ENCODE assay signal across 8 mouse cellular contexts in genomic region chr15:12246360-12247158, GRCm38 (mm10). TPM values are rescaled to one million over a fixed set of nuclear protein-coding genes. Genes with fewer than 3 reads are reported as not detected.
A peak's percentile ranks its signal among the peaks of the same experiment; 100 is the strongest.
DNase-seq lines count a peak whose midpoint lies in the region; ATAC-seq and TF ChIP-seq lines count a peak whose summit lies in the region.

No protein-coding gene starts in this region.

- no peaks in the 10 kb centered on the region for H3K36me3 ChIP-seq in forebrain, embryonic 11.5 days (ENCODE audit: control insufficient read depth, insufficient read depth, low read length)
- peaks cover 2% of the 10 kb centered on the region; the same call in 1 of the 2 replicates for H3K36me3 ChIP-seq in forebrain, embryonic 16.5 days (ENCODE audit: control insufficient read depth, insufficient read depth)
- H3K36me3 ChIP-seq in spleen, adult 2 months (ENCODE audit: control insufficient read depth, insufficient read depth, low read length), result peaks cover 22% of the 10 kb centered on the region
- H3K36me3 ChIP-seq in liver, embryonic 13.5 days, result peaks cover 22% of the 10 kb centered on the region
- H3K36me3 ChIP-seq in stomach, postnatal 0 days (ENCODE audit: control insufficient read depth, insufficient read depth, low read length), result peaks cover 7% of the 10 kb centered on the region

- DNase-seq in forebrain, embryonic 11.5 days (ENCODE audit: low spot score), result no peak
- DNase-seq in spleen, adult 2 months (ENCODE audit: low read depth in 1 of 2, low spot score in 2 of 2), result no peak
- no peak for DNase-seq in spleen, postnatal 14 days (ENCODE audit: low spot score in 2 of 2)
- DNase-seq in liver, embryonic 13.5 days, result peak; percentile 59
- DNase-seq in stomach, postnatal 0 days (ENCODE audit: low spot score), result no peak
- DNase-seq in frontal cortex, adult 2 months (ENCODE audit: extremely low spot score in 1 of 2, low spot score in 1 of 2), result no peak

- no peaks in the 10 kb centered on the region for H3K27me3 ChIP-seq in forebrain, embryonic 11.5 days (ENCODE audit: control insufficient read depth, insufficient read depth, low read length)
- H3K27me3 ChIP-seq in forebrain, embryonic 16.5 days (replicated peaks; ENCODE audit: control insufficient read depth, insufficient read depth, low read length), result no peaks in the 10 kb centered on the region
- H3K27me3 ChIP-seq in spleen, adult 2 months (ENCODE audit: control insufficient read depth, insufficient read depth, low read length), result no peaks in the 10 kb centered on the region
- H3K27me3 ChIP-seq in liver, embryonic 13.5 days, result no peaks in the 10 kb centered on the region
- H3K27me3 ChIP-seq in stomach, postnatal 0 days (ENCODE audit: control insufficient read depth, insufficient read depth, low read length), result no peaks in the 10 kb centered on the region

- no peaks in the 10 kb centered on the region for H3K9me3 ChIP-seq in forebrain, embryonic 11.5 days (ENCODE audit: control insufficient read depth, low read length)
- H3K9me3 ChIP-seq in forebrain, embryonic 16.5 days (ENCODE audit: control insufficient read depth, low read length), result no peaks in the 10 kb centered on the region
- H3K9me3 ChIP-seq in liver, embryonic 13.5 days (replicated peaks), result no peaks in the 10 kb centered on the region
- no peaks in the 10 kb centered on the region for H3K9me3 ChIP-seq in stomach, postnatal 0 days (ENCODE audit: control insufficient read depth, low read length)

- TF ChIP-seq EP300 in stomach, postnatal 0 days (optimal IDR thresholded peaks at IDR 0.05), result no peak

- ATAC-seq in forebrain, embryonic 11.5 days (replicated peaks; ENCODE audit: low FRiP score), result peak; percentile 75
- ATAC-seq in forebrain, embryonic 16.5 days, result no peak
- ATAC-seq in liver, embryonic 13.5 days (ENCODE audit: low read depth), result peak; percentile 80
- 0 out of 2 replicates have a peak, but pooled peaks have one; percentile 42 for ATAC-seq in stomach, postnatal 0 days (ENCODE audit: low FRiP score, low TSS enrichment)
- no peak for ATAC-seq in inflammation-experienced regulatory T-cells, adult 6 months

- TF ChIP-seq CTCF in spleen, adult 2 months (IDR thresholded peaks at IDR 0.05; ENCODE audit: extremely low read depth, insufficient read depth, insufficient read length, insufficient replicate concordance), result no peak
- no peak for TF ChIP-seq CTCF in stomach, postnatal 0 days (IDR thresholded peaks at IDR 0.05; ENCODE audit: low read depth)

- TF ChIP-seq POLR2A in spleen, adult 2 months (IDR thresholded peaks at IDR 0.05; ENCODE audit: low read depth, low read length), result no peak

- H3K4me3 ChIP-seq in forebrain, embryonic 11.5 days (ENCODE audit: low read depth, low read length), result no peak overlapping the region
- no peak overlapping the region for H3K4me3 ChIP-seq in forebrain, embryonic 16.5 days (replicated peaks; ENCODE audit: low read length)
- no peak overlapping the region for H3K4me3 ChIP-seq in spleen, adult 2 months (ENCODE audit: extremely low read depth, insufficient read depth, insufficient read length)
- H3K4me3 ChIP-seq in liver, embryonic 13.5 days (replicated peaks), result no peak overlapping the region
- H3K4me3 ChIP-seq in stomach, postnatal 0 days (ENCODE audit: low read depth, low read length), result no peak overlapping the region

- H3K4me2 ChIP-seq in forebrain, embryonic 11.5 days (ENCODE audit: low read depth, low read length, severe bottlenecking), result no peak overlapping the region
- no peak overlapping the region for H3K4me2 ChIP-seq in forebrain, embryonic 16.5 days (ENCODE audit: low read length)
- H3K4me2 ChIP-seq in liver, embryonic 13.5 days, result peak overlapping the region; percentile 44
- no peak overlapping the region for H3K4me2 ChIP-seq in stomach, postnatal 0 days (replicated peaks; ENCODE audit: low read depth)

- H3K27ac ChIP-seq in forebrain, embryonic 11.5 days (ENCODE audit: low read depth, low read length), result no peak overlapping the region
- no peak overlapping the region for H3K27ac ChIP-seq in forebrain, embryonic 16.5 days (ENCODE audit: low read length)
- 0 out of 2 replicates have a peak overlapping the region, but pooled peaks have one; percentile 9 for H3K27ac ChIP-seq in spleen, adult 2 months (ENCODE audit: insufficient read depth, low read length)
- H3K27ac ChIP-seq in liver, embryonic 13.5 days, result peak overlapping the region; percentile 80
- H3K27ac ChIP-seq in stomach, postnatal 0 days (replicated peaks), result no peak overlapping the region

- no peak overlapping the region for H3K9ac ChIP-seq in forebrain, embryonic 11.5 days (ENCODE audit: low read length)
- no peak overlapping the region for H3K9ac ChIP-seq in forebrain, embryonic 16.5 days (replicated peaks; ENCODE audit: low read depth, low read length)
- H3K9ac ChIP-seq in liver, embryonic 13.5 days, result no peak overlapping the region; the same call in 1 of the 2 replicates
- H3K9ac ChIP-seq in stomach, postnatal 0 days (ENCODE audit: low read length), result no peak overlapping the region

- WGBS in forebrain, embryonic 11.5 days, result 59% methylated on average over 11 of the region's 11 CpGs
- WGBS in forebrain, embryonic 16.5 days, result 55% methylated on average over 11 of the region's 11 CpGs
- whole genome bisulfite sequencing in spleen, adult 2 months, result 85% methylated on average over 11 of the region's 11 CpGs
- 52% methylated on average over 11 of the region's 11 CpGs for WGBS in liver, embryonic 13.5 days (ENCODE audit: insufficient replicate concordance)
- WGBS in stomach, postnatal 0 days, result 70% methylated on average over 11 of the region's 11 CpGs

- no peaks in the 10 kb centered on the region for H3K4me1 ChIP-seq in forebrain, embryonic 11.5 days (replicated peaks; ENCODE audit: control insufficient read depth, insufficient read depth, low read length)
- H3K4me1 ChIP-seq in forebrain, embryonic 16.5 days (replicated peaks; ENCODE audit: control insufficient read depth, insufficient read depth, low read length), result no peaks in the 10 kb centered on the region
- no peaks in the 10 kb centered on the region for H3K4me1 ChIP-seq in spleen, adult 2 months (ENCODE audit: control insufficient read depth, insufficient read depth, insufficient read length)
- peaks cover 30% of the 10 kb centered on the region for H3K4me1 ChIP-seq in liver, embryonic 13.5 days (replicated peaks)
- H3K4me1 ChIP-seq in stomach, postnatal 0 days (replicated peaks; ENCODE audit: control insufficient read depth, insufficient read depth), result no peaks in the 10 kb centered on the region

RNA-seq across cellular contexts. Expression of gene Mtmr12, which starts 41.7 kb away (rescaled TPM):
- polyA plus RNA-seq in forebrain, embryonic 11.5 days (2014; fragmentation: Nextera tagmentation; extraction: Ambion mirVana), result 19.3 and 21.2 TPM in 2 replicates
- polyA plus RNA-seq in forebrain, embryonic 16.5 days (2015; fragmentation: Nextera tagmentation; extraction: Ambion mirVana), result 10.8 and 12.3 TPM in 2 replicates
- polyA plus RNA-seq in spleen, adult 2 months (2012; rRNA removed), result 17.7 and 19.1 TPM in 2 replicates
- polyA plus RNA-seq in liver, embryonic 13.5 days (2015; fragmentation: Nextera tagmentation; extraction: Ambion mirVana), result 6.3 and 8.2 TPM in 2 replicates
- 6.8 and 7.3 TPM in 2 replicates for polyA plus RNA-seq in stomach, postnatal 0 days (2015; fragmentation: Nextera tagmentation; extraction: Ambion mirVana)
- 10 to 100 TPM; 22.2 to 26.2 (median 25.0) TPM for polyA plus RNA-seq in inflammation-experienced regulatory T-cells, adult 6 months (2017; shearing (Covaris generic))
- 24.5 and 24.7 TPM in 2 replicates for polyA plus RNA-seq in frontal cortex, adult 2 months (2012; rRNA removed)

Comparison
In these comparisons a context has a peak if more than half of its experiments do, and no peak if none do; other contexts are left out.
1. ATAC-seq: peak in forebrain, embryonic 11.5 days (single experiment), liver, embryonic 13.5 days (single experiment) and stomach, postnatal 0 days (single experiment); none in forebrain, embryonic 16.5 days (single experiment) and inflammation-experienced regulatory T-cells, adult 6 months (single experiment).
2. H3K27ac ChIP-seq: peak in spleen, adult 2 months (single experiment) and liver, embryonic 13.5 days (single experiment); none in forebrain, embryonic 11.5 days (single experiment), forebrain, embryonic 16.5 days (single experiment) and stomach, postnatal 0 days (single experiment).